Mouse (Mus musculus): ENCODE results near the gene Nupr1.

GRCm38 (mm10) chr7:126655695-126656094, 25.0 kb upstream of the Nupr1 start:
- no peak for TF ChIP-seq CTCF (IDR thresholded peaks at IDR 0.05; ENCODE audit: insufficient read depth, low read length)
- no peak for TF ChIP-seq POLR2A (IDR thresholded peaks at IDR 0.05; ENCODE audit: borderline replicate concordance, extremely low read depth, low read depth, low read length)
